Mouse (Mus musculus): ENCODE data around the gene Prtn3.
A peak's percentile ranks its signal among the peaks of the same experiment; 100 is the strongest.

DNA sequence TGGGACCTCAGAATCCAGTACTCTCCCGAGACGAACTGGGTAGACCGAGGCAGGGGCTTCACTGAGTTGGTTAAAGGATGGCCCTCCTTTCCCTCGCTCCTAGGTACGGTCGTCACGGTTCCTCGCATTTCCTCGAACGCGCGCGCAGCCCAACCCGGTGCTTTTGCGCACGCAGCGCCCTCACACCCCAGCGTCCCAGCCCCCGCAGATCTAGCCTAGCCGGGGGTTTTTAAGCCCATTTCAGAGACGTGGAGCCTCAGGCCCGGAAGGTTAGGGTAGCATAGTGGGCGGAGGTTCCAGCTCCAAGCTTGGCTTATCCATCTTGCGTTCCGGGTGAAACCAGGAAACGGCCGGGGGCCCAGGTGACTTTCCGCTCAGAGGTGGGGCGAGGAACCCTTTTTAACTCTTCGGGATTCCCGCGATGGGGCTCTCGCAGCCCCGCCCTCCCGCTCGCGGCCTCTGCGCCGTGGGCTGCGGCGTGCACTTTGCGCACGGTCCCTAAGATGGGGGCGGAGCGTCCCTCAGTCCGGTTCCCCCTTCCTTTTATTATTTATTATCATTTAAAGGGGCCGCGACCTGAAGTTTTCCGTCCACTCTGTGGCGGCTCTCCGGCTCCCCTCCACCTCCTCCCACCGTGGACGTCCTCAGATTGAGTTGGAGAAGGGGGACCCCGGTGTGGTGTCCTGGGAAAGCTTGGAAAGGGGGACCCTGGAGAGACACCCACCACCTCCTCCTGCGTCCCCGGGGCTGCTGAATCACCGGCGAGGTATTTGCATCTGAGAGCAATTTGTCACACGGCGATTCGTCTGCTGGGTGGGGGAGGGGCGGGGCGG is 52.4 kb downstream of the Prtn3 start, which contains the start of gene Arid3a:
- TF ChIP-seq CTCF (IDR thresholded peaks at IDR 0.05) (no peak), EP300 (IDR thresholded peaks at IDR 0.05) (0 out of 2 replicates have a peak, but pooled peaks have one; percentile 34)
